Mouse (Mus musculus) neural tube, embryonic 12.5 days (tissue): ENCODE data around the gene Fbxl5. TPM values are rescaled to one million over a fixed set of nuclear protein-coding genes. Genes with fewer than 3 reads are reported as not detected.

Experiments
- ATAC-seq: fragments of 200-750 bp; cut with Nextera tagmentation; 2 replicates; pipeline ENCODE4 v1.8.0; 2017; ENCODE audit warnings: low read depth, mild to moderate bottlenecking, moderate TSS enrichment, moderate library complexity; ENCODE audit not compliant: low FRiP score
- H3K27ac ChIP-seq: fragments of 300-500 bp; sonication (generic); 2 replicates; pipeline ENCODE4 v1.5.1; 2016
- H3K27me3 ChIP-seq: fragments of 300-500 bp; sonication (generic); replicated peaks from 2 replicates; pipeline ENCODE4 v1.6.1; 2016; ENCODE audit warnings: mild to moderate bottlenecking
- H3K36me3 ChIP-seq: fragments of 300-500 bp; sonication (generic); 2 replicates; pipeline ENCODE4 v1.6.1; 2016; ENCODE audit warnings: mild to moderate bottlenecking
- H3K4me1 ChIP-seq: fragments of 300-500 bp; sonication (generic); 2 replicates; pipeline ENCODE4 v1.6.1; 2016
- H3K4me2 ChIP-seq: fragments of 300-500 bp; sonication (generic); replicated peaks from 2 replicates; pipeline ENCODE4 v1.6.1; 2016; ENCODE audit warnings: mild to moderate bottlenecking
- H3K4me3 ChIP-seq: fragments of 300-500 bp; sonication (generic); 2 replicates; pipeline ENCODE4 v1.5.1; 2016
- H3K9ac ChIP-seq: fragments of 300-500 bp; sonication (generic); 2 replicates; pipeline ENCODE4 v1.6.1; 2016; ENCODE audit warnings: mild to moderate bottlenecking
- H3K9me3 ChIP-seq: fragments of 300-500 bp; sonication (generic); 2 replicates; pipeline ENCODE4 v1.6.1; 2016; ENCODE audit warnings: mild to moderate bottlenecking
- WGBS: fragments of 180-500 bp; shearing (Covaris S2); methylation state at CpG from one replicate; pipeline ENCODE4 v1.1.7; 2016; 5-methylcytosine and 5-hydroxymethylcytosine counted together
- polyA plus RNA-seq: library from polyadenylated mRNA; unstranded; fragments of >200 nt; fragmentation: Nextera tagmentation; extraction: Ambion mirVana; gene quantifications from 2 replicates; pipeline ENCODE4 v1.2.1, GENCODE M21; 2016

Gene Fbxl5
- polyA plus RNA-seq, 1 experiment from 2014 or later = 60.1 TPM

DNA sequence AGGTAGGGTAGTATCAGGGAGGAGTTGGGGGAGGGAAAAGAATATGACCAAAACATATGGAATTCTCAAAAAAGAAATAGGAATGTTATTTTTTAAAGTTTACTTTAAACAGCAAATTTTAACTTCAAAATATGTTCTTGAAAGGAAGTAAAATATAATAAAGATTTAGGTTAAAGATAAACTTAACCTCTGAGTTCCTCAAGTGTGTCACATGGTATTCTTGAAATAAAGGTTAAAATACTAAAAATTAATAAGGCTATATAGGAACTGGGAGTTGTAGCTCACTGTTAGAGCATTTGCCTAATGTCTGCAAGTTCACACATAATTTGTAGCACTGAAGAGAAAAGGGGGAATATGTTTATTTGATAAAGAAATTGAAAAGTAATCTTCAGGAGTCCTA lies 20.2 kb downstream of the Fbxl5 start:
- H3K27me3 ChIP-seq = no peaks in the 10 kb centered on the region
- H3K36me3 ChIP-seq = no peaks in the 10 kb centered on the region
- no peak overlapping the region for H3K9ac ChIP-seq
- H3K4me3 ChIP-seq = no peak overlapping the region
- no peaks in the 10 kb centered on the region for H3K4me1 ChIP-seq
- no peak overlapping the region for H3K4me2 ChIP-seq
- no peak overlapping the region for H3K27ac ChIP-seq
- H3K9me3 ChIP-seq = no peaks in the 10 kb centered on the region
- ATAC-seq = no peak

DNA sequence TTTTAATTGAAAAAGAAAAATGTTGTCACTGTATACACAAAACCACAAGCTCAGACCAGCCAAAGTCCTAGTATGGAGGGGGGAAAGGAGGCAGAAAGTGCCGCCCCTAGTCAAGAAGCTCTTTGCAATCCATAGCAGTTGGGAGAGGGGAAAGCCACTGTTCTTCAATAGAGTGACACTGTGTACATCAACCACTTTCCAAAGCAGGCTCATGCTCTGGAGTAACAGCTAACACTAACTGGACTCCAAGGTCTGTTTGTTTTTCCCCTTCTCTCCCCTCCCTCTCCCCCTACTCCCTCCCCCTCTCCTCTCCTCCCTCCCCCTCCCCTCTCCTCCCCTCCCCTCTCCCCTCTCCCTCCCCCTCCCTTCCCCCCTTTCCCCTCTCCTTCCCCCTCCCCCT lies 20.7 kb downstream of the Fbxl5 start:
- no peak overlapping the region for H3K27ac ChIP-seq
- H3K9me3 ChIP-seq = no peaks in the 10 kb centered on the region
- WGBS = 83% methylated on average over 1 of the region's 1 CpGs
- no peak overlapping the region for H3K9ac ChIP-seq
- ATAC-seq = no peak
- no peak overlapping the region for H3K4me3 ChIP-seq
- H3K4me1 ChIP-seq = no peaks in the 10 kb centered on the region
- H3K36me3 ChIP-seq = no peaks in the 10 kb centered on the region
- no peaks in the 10 kb centered on the region for H3K27me3 ChIP-seq
- no peak overlapping the region for H3K4me2 ChIP-seq

DNA sequence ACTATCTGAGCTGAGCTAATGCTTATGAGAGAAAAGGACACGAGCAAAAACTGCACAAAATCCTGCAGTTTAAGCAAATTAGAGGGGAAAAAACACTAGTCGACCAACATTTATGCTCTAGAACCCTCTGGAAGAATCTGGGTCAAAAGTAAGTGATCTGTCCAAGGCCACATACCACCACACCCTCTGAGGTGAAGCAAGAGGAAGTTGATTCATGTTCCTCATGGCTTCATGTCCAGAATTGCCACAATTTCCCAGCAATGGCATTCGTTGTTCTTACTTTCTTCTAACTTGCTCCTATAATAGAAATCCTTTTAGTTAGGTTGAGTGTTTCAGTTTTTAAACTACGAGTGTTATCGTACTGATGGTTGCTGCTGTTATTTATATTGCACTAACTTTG lies 21.9 kb downstream of the Fbxl5 start:
- 88% methylated on average over 5 of the region's 5 CpGs for WGBS
- Histone ChIP-seq H3K4me1 (no peaks in the 10 kb centered on the region), H3K27me3 (no peaks in the 10 kb centered on the region), H3K36me3 (no peaks in the 10 kb centered on the region), H3K27ac (no peak overlapping the region), H3K9ac (no peak overlapping the region), H3K4me3 (no peak overlapping the region), H3K9me3 (no peaks in the 10 kb centered on the region), H3K4me2 (no peak overlapping the region)
- no peak for ATAC-seq

DNA sequence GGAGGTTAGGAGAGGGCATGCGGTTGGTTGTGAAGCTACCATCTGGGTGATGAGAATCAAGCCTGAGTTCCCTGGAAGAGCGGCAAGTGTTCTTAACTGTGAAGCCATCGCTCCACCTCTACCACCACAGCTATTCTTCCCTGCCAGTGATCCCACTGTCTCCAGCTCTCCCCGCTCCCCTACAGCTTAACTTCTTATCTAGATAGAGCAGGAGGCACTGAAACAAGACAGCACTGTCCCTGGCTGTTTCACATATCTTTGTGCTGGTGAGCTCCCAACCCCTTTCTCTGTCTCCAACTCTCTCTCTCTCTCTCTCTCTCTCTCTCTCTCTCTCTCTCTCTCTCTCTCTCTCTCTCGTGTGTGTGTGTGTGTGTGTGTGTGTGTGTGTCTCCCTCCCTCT lies 29.1 kb downstream of the Fbxl5 start:
- Histone ChIP-seq H3K27ac (no peak overlapping the region), H3K4me3 (no peak overlapping the region), H3K4me1 (no peaks in the 10 kb centered on the region), H3K36me3 (no peaks in the 10 kb centered on the region), H3K9ac (no peak overlapping the region), H3K27me3 (no peaks in the 10 kb centered on the region), H3K4me2 (no peak overlapping the region), H3K9me3 (no peaks in the 10 kb centered on the region)
- WGBS = 84% methylated on average over 5 of the region's 5 CpGs
- ATAC-seq = no peak

DNA sequence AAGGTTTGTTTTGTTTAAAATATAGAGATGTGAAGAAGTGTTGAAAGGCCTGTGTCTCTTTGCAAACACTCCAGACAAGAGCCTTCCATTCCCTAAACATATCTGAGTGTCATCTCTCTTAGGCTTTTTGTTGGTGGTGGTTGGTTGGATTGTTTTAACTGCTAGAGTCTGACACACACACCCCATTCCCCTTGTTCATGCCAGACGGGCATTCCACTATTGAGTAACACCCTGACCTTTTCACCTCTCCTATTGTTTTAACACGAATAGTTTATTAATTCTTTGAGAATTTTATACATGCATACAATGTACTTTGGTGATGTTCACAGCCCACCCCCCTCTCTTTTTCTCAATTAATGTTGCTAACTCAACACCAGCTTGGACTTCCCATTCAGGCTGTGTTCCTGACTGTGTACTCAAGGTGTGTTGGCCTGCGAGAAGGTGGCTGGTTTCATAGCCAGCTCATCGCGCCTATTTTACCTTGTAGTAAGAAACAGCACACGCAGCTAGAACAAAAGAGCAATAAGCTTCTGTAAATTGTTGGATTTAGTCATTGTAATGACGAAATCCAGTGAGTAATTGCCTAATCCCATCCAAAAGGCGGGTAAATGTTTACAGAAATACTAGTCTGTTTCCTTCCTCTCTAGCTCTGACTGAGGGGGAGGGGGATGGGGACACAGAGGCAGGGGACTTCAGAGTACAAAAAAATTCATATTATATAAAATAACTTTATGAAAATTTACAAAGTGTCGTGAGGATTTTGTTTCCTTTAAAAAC lies 33.3 kb downstream of the Fbxl5 start:
- 86% methylated on average over 9 of the region's 9 CpGs for WGBS
- Histone ChIP-seq H3K27ac (no peak overlapping the region), H3K4me1 (no peaks in the 10 kb centered on the region), H3K9ac (no peak overlapping the region), H3K4me3 (no peak overlapping the region), H3K4me2 (no peak overlapping the region), H3K27me3 (no peaks in the 10 kb centered on the region), H3K36me3 (no peaks in the 10 kb centered on the region), H3K9me3 (no peaks in the 10 kb centered on the region)
- ATAC-seq = no peak

DNA sequence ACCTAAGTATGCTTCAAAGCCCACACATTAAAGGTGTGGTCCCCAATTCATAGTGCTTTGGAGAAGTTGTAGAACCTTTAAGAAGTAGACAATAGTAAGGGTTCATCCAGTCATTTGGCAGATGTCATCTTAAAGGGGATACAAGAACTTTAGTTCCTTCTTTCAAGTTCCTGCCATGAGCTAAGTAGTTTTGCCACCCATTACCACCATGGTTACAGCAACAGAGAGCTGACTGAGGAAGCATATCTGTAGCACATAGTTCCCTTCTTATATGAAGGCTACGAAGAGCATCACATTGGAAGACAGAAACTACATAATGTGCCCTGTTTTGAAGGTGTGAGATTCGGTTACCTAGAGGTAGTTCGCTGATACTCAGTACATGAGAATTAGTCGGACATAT lies 34.8 kb downstream of the Fbxl5 start:
- H3K4me3 ChIP-seq = no peak overlapping the region
- no peak overlapping the region for H3K4me2 ChIP-seq
- ATAC-seq = no peak
- no peaks in the 10 kb centered on the region for H3K27me3 ChIP-seq
- H3K4me1 ChIP-seq = peaks cover 3% of the 10 kb centered on the region
- 92% methylated on average over 4 of the region's 4 CpGs for WGBS
- no peaks in the 10 kb centered on the region for H3K36me3 ChIP-seq
- no peak overlapping the region for H3K9ac ChIP-seq
- no peak overlapping the region for H3K27ac ChIP-seq
- no peaks in the 10 kb centered on the region for H3K9me3 ChIP-seq

DNA sequence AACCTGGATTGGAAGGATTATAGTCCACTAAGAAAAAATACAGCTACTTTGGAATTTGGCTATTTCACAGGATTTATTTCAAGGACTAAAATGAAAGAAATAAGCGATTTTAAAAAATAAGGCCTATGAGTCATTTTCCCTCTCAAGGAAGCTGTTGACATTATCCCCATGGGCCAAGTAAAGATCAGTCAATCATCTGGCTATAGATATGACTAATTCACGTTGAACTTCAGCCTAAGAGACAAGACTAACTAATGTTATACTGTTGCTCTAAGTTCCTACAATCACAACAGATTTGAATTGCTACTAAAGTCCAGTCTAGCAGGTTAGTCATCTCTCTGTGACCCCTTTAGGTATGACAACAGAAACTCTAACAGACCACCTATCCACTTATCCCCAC lies 37.4 kb downstream of the Fbxl5 start:
- no peak for ATAC-seq
- 88% methylated on average over 2 of the region's 2 CpGs for WGBS

DNA sequence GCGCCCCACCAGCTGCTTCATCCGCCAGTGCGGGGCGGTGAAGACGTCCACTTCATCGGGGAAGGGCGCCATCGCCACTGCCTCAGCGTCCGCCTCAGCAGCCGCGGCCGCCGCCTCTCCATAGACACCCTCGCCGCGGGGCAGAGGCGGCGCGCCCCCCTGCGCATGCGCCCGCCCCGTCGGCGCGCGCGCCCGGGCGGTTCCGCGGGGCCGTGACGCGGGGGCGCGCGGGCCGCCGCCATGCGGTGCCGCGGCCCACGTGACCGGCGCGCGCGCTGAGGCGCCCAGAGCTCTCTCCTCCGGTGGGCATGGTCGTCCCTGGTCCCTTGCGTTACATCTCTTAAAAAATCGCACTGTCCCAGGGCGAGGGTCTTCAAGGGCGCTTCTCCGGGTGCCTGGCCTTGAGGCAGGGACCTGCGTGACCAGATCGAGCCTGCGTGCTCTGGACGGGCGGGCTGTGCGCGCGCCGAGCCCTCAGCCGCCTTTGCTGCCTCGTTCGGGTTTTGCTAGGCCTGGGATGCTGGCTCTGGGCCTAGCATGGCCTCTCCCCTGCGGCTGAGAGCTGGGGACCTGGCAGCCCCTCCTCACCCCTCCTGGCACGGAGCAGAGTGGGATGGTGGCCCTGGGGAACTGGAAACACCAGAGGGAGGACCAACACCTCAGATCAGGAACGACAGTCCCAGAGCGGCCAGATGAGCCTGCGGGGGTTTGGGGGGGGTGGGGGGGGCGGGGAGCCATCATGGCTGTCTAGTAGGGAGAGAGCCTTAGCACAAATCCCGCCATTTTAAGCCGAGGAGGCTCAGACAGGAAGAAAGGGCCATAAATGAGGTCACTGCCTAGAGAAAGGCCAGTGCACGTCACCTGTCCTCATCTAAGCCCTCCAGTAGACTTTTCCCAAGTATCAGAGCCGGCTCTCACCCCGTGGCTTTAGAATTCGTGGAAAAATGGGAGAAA lies 39.2 kb downstream of the Fbxl5 start:
- peak overlapping the region; percentile 95 for H3K27ac ChIP-seq
- H3K4me3 ChIP-seq = peak overlapping the region; percentile 71
- no peaks in the 10 kb centered on the region for H3K9me3 ChIP-seq
- peak overlapping the region; percentile 95 for H3K9ac ChIP-seq
- peaks cover 8% of the 10 kb centered on the region for H3K4me1 ChIP-seq
- peak; percentile 96 for ATAC-seq
- WGBS = 2% methylated on average over 80 of the region's 82 CpGs
- peak overlapping the region; percentile 72 for H3K4me2 ChIP-seq
- no peaks in the 10 kb centered on the region for H3K36me3 ChIP-seq
- H3K27me3 ChIP-seq = no peaks in the 10 kb centered on the region

More for the DNA sequence above, 37.4 kb downstream of the Fbxl5 start:
- no peaks in the 10 kb centered on the region for H3K9me3 ChIP-seq
- no peaks in the 10 kb centered on the region for H3K27me3 ChIP-seq
- no peak overlapping the region for H3K9ac ChIP-seq
- H3K36me3 ChIP-seq = no peaks in the 10 kb centered on the region
- H3K4me1 ChIP-seq = peaks cover 8% of the 10 kb centered on the region
- H3K4me2 ChIP-seq = no peak overlapping the region
- no peak overlapping the region for H3K27ac ChIP-seq
- H3K4me3 ChIP-seq = no peak overlapping the region

DNA sequence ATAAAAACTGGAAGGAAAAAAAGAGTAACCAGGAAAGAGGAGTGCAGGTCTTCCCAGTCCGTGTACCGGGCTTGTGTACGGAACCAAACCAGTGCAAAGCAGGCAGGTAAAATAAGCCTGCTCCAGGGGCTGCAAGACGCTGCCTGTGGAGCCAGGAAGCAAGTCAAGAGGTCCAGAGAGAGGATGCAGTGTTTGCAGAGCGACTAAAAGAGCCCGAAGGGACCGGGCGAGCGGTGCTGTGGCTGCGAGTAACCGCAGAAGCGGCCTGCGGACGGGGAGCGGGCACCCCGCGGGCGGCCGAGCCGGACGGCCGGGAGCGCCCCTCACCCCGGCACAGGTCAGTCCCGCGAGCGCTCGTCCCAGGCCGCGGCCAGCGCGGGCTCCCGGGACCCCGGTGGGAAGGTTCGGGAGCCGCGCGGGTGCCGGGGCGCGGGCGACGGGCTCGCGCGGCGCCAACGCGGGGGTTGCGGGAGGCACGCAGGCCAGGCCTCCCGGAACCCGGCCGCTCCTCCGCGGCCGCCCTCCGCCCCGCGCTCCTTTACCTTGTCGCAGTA lies 39.9 kb downstream of the Fbxl5 start:
- peak overlapping the region; percentile 95 for H3K9ac ChIP-seq
- no peaks in the 10 kb centered on the region for H3K36me3 ChIP-seq
- H3K9me3 ChIP-seq = no peaks in the 10 kb centered on the region
- H3K27me3 ChIP-seq = no peaks in the 10 kb centered on the region
- peak overlapping the region; percentile 71 for H3K4me3 ChIP-seq
- peaks cover 8% of the 10 kb centered on the region for H3K4me1 ChIP-seq
- H3K27ac ChIP-seq = peak overlapping the region; percentile 92
- H3K4me2 ChIP-seq = peak overlapping the region; percentile 72
- under 1% methylated on average over 48 of the region's 61 CpGs for WGBS
- peak; percentile 75 for ATAC-seq

DNA sequence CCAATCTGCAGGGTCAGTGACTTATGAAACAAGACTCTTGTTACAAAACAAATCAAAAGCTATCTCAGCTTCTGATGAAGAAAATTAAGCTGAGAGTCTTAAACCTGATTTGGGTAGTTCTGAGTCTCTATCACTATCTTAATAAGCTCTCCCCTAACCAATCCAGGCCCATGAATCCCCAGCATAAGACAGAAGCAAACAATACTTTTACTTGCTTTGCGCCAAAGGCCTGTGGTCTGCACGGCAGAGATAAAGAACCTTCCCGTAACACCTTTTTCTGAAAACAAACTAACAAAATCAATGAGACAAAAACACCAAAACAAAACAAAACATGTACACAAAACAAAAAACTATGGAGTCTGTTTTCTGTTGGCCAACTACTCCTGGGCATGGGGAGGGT lies 42.9 kb downstream of the Fbxl5 start:
- Histone ChIP-seq H3K9me3 (no peaks in the 10 kb centered on the region), H3K9ac (no peak overlapping the region), H3K36me3 (no peaks in the 10 kb centered on the region), H3K4me3 (no peak overlapping the region), H3K27me3 (no peaks in the 10 kb centered on the region), H3K4me2 (no peak overlapping the region), H3K4me1 (peaks cover 8% of the 10 kb centered on the region), H3K27ac (no peak overlapping the region)
- no peak for ATAC-seq
- WGBS = 92% methylated on average over 3 of the region's 3 CpGs

DNA sequence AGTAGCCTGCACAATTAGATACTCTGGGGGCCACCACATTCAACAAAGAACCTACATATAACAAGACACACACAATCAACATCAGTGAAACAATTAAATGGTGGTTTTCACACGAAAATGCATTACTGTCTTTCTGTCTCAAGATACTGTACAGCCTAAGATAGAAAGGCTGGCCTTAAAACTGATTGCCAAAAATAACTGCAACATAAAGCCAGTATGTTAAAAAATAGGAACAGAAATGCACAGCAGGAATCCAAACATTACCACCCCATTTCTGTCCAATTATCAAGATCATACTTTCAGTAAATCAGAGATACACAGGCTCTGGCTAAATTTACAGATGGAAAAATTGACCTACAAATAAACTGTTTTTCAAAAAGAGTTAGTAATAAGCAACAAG lies 44.4 kb downstream of the Fbxl5 start:
- H3K9ac ChIP-seq = no peak overlapping the region
- H3K4me1 ChIP-seq = peaks cover 5% of the 10 kb centered on the region
- H3K36me3 ChIP-seq = no peaks in the 10 kb centered on the region
- no peaks in the 10 kb centered on the region for H3K9me3 ChIP-seq
- no peaks in the 10 kb centered on the region for H3K27me3 ChIP-seq
- WGBS = 30% methylated on average over 1 of the region's 1 CpGs
- no peak overlapping the region for H3K27ac ChIP-seq
- no peak for ATAC-seq
- no peak overlapping the region for H3K4me2 ChIP-seq
- no peak overlapping the region for H3K4me3 ChIP-seq

DNA sequence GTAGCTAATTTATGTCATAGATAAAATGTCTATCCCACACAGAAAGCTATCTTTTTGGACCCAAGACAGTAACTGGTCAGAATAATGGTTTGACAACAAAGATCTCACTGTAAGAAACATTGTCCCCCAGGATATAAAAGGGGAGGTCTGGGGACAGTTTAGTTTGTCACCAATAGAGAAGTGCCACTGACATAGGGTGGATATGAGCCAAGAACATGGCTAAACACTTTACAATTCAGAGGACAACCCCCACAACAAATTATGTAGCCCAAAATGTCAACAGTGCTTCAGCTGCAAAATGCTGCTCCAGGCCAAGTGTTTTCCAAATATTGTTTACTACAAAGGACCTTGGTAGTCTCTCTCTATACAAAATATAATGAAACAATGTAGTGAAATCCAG lies 45.0 kb downstream of the Fbxl5 start:
- no peak overlapping the region for H3K4me2 ChIP-seq
- no peak overlapping the region for H3K27ac ChIP-seq
- H3K4me1 ChIP-seq = peaks cover 5% of the 10 kb centered on the region
- H3K9ac ChIP-seq = no peak overlapping the region
- ATAC-seq = no peak
- no peaks in the 10 kb centered on the region for H3K27me3 ChIP-seq
- H3K36me3 ChIP-seq = no peaks in the 10 kb centered on the region
- no peak overlapping the region for H3K4me3 ChIP-seq
- no peaks in the 10 kb centered on the region for H3K9me3 ChIP-seq
